Mouse (Mus musculus): ENCODE results near the gene Ltbp4. TPM values are rescaled to one million over a fixed set of nuclear protein-coding genes. Genes with fewer than 3 reads are reported as not detected.
A peak's percentile ranks its signal among the peaks of the same experiment; 100 is the strongest.

Gene Ltbp4
- polyA plus RNA-seq, 2 experiments, result 54.3 to 86.0 TPM

DNA sequence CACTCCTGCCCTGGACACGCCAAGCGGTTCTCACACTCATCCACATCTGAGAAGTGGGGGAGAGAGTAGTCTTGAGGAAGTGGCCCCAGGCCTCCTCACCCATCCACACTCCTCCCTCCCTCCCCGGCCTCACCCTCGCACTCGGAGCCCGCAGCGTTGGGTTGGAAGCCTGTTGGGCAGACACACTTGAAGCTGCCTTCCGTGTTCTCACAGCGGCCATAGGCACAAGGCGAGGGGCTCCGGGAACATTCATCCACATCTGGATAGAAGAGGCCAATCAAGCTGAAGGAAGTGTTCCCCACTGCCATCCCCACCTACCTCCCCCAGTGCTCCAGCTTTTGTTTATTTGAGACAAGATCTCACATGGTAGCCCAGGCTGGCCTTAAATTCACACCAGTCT, 13.3 kb downstream of the Ltbp4 start:
- peaks cover 8% of the 10 kb centered on the region for H3K36me3 ChIP-seq (ENCODE audit: control insufficient read depth, insufficient read depth, low read length)
- no peak for ATAC-seq (ENCODE audit: low FRiP score, low read depth)
- peaks cover 25% of the 10 kb centered on the region for H3K27me3 ChIP-seq (ENCODE audit: control insufficient read depth, insufficient read depth, low read length)
- no peak overlapping the region for H3K27ac ChIP-seq (replicated peaks; ENCODE audit: low read depth, low read length)
- WGBS, result 98% methylated on average over 11 of the region's 11 CpGs
- DNase-seq (ENCODE audit: low spot score), result no peak
- H3K9ac ChIP-seq (ENCODE audit: low read depth, low read length, severe bottlenecking), result no peak overlapping the region
- H3K4me2 ChIP-seq (replicated peaks; ENCODE audit: low read depth, low read length, severe bottlenecking), result no peak overlapping the region
- no peak for TF ChIP-seq POLR2A (IDR thresholded peaks at IDR 0.05; ENCODE audit: borderline replicate concordance, extremely low read depth, insufficient read depth, insufficient read length)
- peaks cover 14% of the 10 kb centered on the region; the same call in 1 of the 2 replicates for H3K4me1 ChIP-seq (ENCODE audit: control insufficient read depth, insufficient read depth, low read length)
- H3K9me3 ChIP-seq (ENCODE audit: control insufficient read depth, low read length), result no peaks in the 10 kb centered on the region
- H3K4me3 ChIP-seq (replicated peaks; ENCODE audit: low read length), result no peak overlapping the region

DNA sequence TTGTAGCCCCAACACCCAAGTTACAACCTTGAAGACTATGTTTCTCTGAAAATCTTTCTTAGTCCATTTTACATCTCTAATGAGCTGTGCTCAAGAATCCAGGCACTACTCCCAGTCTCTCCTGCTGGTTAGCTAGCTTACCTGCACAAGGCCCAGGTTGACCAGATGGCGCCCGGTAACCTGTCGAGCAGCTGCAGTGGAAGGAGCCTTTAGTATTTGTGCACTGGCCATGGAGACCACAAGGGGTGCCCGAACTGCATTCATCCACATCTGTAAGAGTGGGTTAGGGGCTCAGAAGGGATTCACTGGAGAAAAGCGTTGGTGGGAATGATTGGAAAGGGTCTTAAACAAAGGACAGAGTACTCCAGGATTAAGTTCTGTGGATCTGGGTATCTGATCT, 14.5 kb downstream of the Ltbp4 start:
- no peak for TF ChIP-seq POLR2A (IDR thresholded peaks at IDR 0.05; ENCODE audit: borderline replicate concordance, extremely low read depth, insufficient read depth, insufficient read length)
- Histone ChIP-seq H3K27ac (replicated peaks; ENCODE audit: low read depth, low read length) (no peak overlapping the region), H3K27me3 (ENCODE audit: control insufficient read depth, insufficient read depth, low read length) (peaks cover 18% of the 10 kb centered on the region), H3K36me3 (ENCODE audit: control insufficient read depth, insufficient read depth, low read length) (peaks cover 8% of the 10 kb centered on the region), H3K4me3 (replicated peaks; ENCODE audit: low read length) (no peak overlapping the region), H3K9me3 (ENCODE audit: control insufficient read depth, low read length) (no peaks in the 10 kb centered on the region), H3K4me2 (replicated peaks; ENCODE audit: low read depth, low read length, severe bottlenecking) (no peak overlapping the region), H3K9ac (ENCODE audit: low read depth, low read length, severe bottlenecking) (no peak overlapping the region), H3K4me1 (ENCODE audit: control insufficient read depth, insufficient read depth, low read length) (peaks cover 9% of the 10 kb centered on the region; the same call in 1 of the 2 replicates)
- 93% methylated on average over 5 of the region's 5 CpGs for WGBS
- DNase-seq (ENCODE audit: low spot score) (no peak), ATAC-seq (ENCODE audit: low FRiP score, low read depth) (no peak)

DNA sequence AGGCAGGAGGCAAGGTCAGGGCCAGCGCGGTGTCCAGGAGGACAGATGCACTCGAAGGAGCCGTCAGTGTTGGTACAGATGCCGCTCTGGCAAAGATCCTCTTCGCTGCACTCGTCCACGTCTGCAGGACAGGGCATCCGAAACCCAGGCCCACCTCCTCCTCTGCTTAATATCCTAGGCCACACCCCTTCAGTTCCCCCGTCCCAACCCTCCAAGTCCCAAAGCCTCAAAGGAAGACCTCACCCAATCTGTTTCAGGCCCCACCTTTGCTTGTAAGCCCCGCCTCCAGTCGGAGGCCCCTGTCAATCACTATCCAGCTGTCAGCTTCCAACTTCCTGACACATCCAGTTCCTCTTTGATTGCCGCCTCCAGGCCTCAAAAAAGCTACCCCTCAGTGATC, 15.2 kb downstream of the Ltbp4 start:
- Histone ChIP-seq H3K36me3 (ENCODE audit: control insufficient read depth, insufficient read depth, low read length) (peaks cover 5% of the 10 kb centered on the region), H3K9ac (ENCODE audit: low read depth, low read length, severe bottlenecking) (no peak overlapping the region), H3K27ac (replicated peaks; ENCODE audit: low read depth, low read length) (no peak overlapping the region), H3K9me3 (ENCODE audit: control insufficient read depth, low read length) (no peaks in the 10 kb centered on the region), H3K4me3 (replicated peaks; ENCODE audit: low read length) (no peak overlapping the region), H3K4me1 (ENCODE audit: control insufficient read depth, insufficient read depth, low read length) (peaks cover 9% of the 10 kb centered on the region; the same call in 1 of the 2 replicates), H3K4me2 (replicated peaks; ENCODE audit: low read depth, low read length, severe bottlenecking) (no peak overlapping the region), H3K27me3 (ENCODE audit: control insufficient read depth, insufficient read depth, low read length) (peaks cover 14% of the 10 kb centered on the region)
- 26% methylated on average over 13 of the region's 13 CpGs for WGBS
- DNase-seq (ENCODE audit: low spot score), result no peak
- no peak for ATAC-seq (ENCODE audit: low FRiP score, low read depth)
- no peak for TF ChIP-seq POLR2A (IDR thresholded peaks at IDR 0.05; ENCODE audit: borderline replicate concordance, extremely low read depth, insufficient read depth, insufficient read length)

DNA sequence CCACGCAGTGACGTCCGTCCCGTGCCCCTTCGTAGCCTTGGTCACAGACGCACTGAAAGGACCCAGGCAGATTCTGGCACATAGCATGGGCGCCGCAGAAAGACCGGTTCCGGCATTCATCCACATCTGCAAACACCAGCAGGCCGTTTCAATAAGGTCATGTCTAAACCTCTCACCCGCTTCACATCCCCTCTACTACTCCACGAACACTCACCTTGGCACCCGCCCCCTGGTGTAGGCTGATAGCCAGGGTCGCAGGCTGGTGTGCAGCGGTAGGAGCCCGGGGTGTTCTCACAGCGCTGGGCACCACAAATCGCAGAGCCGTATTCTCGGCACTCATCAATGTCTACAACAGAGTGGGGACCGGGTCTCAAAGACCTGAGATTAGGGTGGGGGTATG, 18.1 kb downstream of the Ltbp4 start:
- Histone ChIP-seq H3K4me1 (ENCODE audit: control insufficient read depth, insufficient read depth, low read length) (no peaks in the 10 kb centered on the region), H3K4me2 (replicated peaks; ENCODE audit: low read depth, low read length, severe bottlenecking) (no peak overlapping the region), H3K36me3 (ENCODE audit: control insufficient read depth, insufficient read depth, low read length) (peaks cover 4% of the 10 kb centered on the region; the same call in 1 of the 2 replicates), H3K9me3 (ENCODE audit: control insufficient read depth, low read length) (peaks cover 3% of the 10 kb centered on the region; the same call in 1 of the 2 replicates), H3K27me3 (ENCODE audit: control insufficient read depth, insufficient read depth, low read length) (no peaks in the 10 kb centered on the region), H3K27ac (replicated peaks; ENCODE audit: low read depth, low read length) (no peak overlapping the region), H3K4me3 (replicated peaks; ENCODE audit: low read length) (no peak overlapping the region), H3K9ac (ENCODE audit: low read depth, low read length, severe bottlenecking) (no peak overlapping the region)
- DNase-seq (ENCODE audit: low spot score), result no peak
- WGBS, result 91% methylated on average over 22 of the region's 22 CpGs
- no peak for ATAC-seq (ENCODE audit: low FRiP score, low read depth)
- no peak for TF ChIP-seq POLR2A (IDR thresholded peaks at IDR 0.05; ENCODE audit: borderline replicate concordance, extremely low read depth, insufficient read depth, insufficient read length)

DNA sequence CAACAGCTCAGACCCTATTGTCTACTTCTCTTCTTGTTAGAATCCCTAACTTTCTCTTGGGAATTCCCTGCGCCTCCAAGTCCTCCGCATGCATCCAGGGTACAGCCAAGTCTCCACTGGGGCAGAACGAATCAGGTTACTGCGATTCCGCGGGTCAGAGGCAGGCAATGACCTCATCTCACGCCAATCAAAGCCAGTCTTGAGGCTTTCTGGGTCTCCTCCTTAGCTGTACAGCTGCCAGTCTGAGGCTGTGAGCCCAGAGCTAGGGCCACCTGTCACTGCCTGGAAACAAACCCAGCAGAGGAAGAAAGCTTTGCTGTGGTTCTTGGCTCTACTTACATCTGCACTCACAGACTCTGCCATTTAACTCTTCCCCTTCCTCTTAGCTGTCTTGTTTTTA, 21.5 kb downstream of the Ltbp4 start:
- peaks cover 13% of the 10 kb centered on the region; the same call in 1 of the 2 replicates for H3K9me3 ChIP-seq (ENCODE audit: control insufficient read depth, low read length)
- no peak for TF ChIP-seq POLR2A (IDR thresholded peaks at IDR 0.05; ENCODE audit: borderline replicate concordance, extremely low read depth, insufficient read depth, insufficient read length)
- peak; percentile 85 for ATAC-seq (ENCODE audit: low FRiP score, low read depth)
- H3K4me2 ChIP-seq (replicated peaks; ENCODE audit: low read depth, low read length, severe bottlenecking), result no peak overlapping the region
- no peaks in the 10 kb centered on the region for H3K36me3 ChIP-seq (ENCODE audit: control insufficient read depth, insufficient read depth, low read length)
- no peak overlapping the region for H3K27ac ChIP-seq (replicated peaks; ENCODE audit: low read depth, low read length)
- H3K9ac ChIP-seq (ENCODE audit: low read depth, low read length, severe bottlenecking), result no peak overlapping the region
- no peak for DNase-seq (ENCODE audit: low spot score)
- H3K27me3 ChIP-seq (ENCODE audit: control insufficient read depth, insufficient read depth, low read length), result no peaks in the 10 kb centered on the region; the same call in 1 of the 2 replicates
- no peak overlapping the region for H3K4me3 ChIP-seq (replicated peaks; ENCODE audit: low read length)
- no peaks in the 10 kb centered on the region for H3K4me1 ChIP-seq (ENCODE audit: control insufficient read depth, insufficient read depth, low read length)
- WGBS, result 44% methylated on average over 7 of the region's 7 CpGs

DNA sequence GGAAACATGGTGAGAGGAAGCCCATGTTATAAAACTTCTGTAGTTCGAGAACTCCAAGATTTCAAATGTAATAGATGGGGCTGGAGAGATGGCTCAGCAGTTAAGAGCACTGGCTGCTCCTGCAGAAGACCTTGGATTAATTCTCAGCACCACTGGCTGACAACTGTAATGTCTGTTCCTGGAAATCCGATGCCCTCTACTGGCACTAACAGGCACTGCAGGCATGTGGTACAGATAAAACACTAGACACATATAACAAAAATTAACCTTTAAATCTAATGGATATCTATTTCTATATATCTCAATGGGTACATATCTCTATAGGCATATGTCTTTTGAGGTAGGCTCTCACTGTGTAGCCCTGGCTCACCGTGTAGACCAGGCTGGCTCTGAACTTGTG, 23.1 kb downstream of the Ltbp4 start:
- no peak for DNase-seq (ENCODE audit: low spot score)
- 92% methylated on average over 3 of the region's 3 CpGs for WGBS
- no peak overlapping the region for H3K4me2 ChIP-seq (replicated peaks; ENCODE audit: low read depth, low read length, severe bottlenecking)

More for the DNA sequence above, 23.1 kb downstream of the Ltbp4 start:
- Histone ChIP-seq H3K9me3 (ENCODE audit: control insufficient read depth, low read length) (peaks cover 13% of the 10 kb centered on the region; the same call in 1 of the 2 replicates), H3K36me3 (ENCODE audit: control insufficient read depth, insufficient read depth, low read length) (no peaks in the 10 kb centered on the region), H3K9ac (ENCODE audit: low read depth, low read length, severe bottlenecking) (no peak overlapping the region), H3K27ac (replicated peaks; ENCODE audit: low read depth, low read length) (no peak overlapping the region), H3K4me3 (replicated peaks; ENCODE audit: low read length) (no peak overlapping the region), H3K4me1 (ENCODE audit: control insufficient read depth, insufficient read depth, low read length) (no peaks in the 10 kb centered on the region; the same call in 1 of the 2 replicates), H3K27me3 (ENCODE audit: control insufficient read depth, insufficient read depth, low read length) (no peaks in the 10 kb centered on the region; the same call in 1 of the 2 replicates)
- no peak for ATAC-seq (ENCODE audit: low FRiP score, low read depth)
- TF ChIP-seq POLR2A (IDR thresholded peaks at IDR 0.05; ENCODE audit: borderline replicate concordance, extremely low read depth, insufficient read depth, insufficient read length), result no peak
